Mouse (Mus musculus) forebrain, embryonic 13.5 days (tissue): ENCODE measurements around the gene Obp2b. TPM values are rescaled to one million over a fixed set of nuclear protein-coding genes. Genes with fewer than 3 reads are reported as not detected.

Source experiments
- ATAC-seq: fragments of 200-750 bp; cut with Nextera tagmentation; 2 replicates; pipeline ENCODE4 v1.8.0; 2017
- H3K27ac ChIP-seq: fragments of 300-500 bp; sonication (generic); 2 replicates; pipeline ENCODE4 v1.5.1; 2015; ENCODE audit warnings: inconsistent platforms, mild to moderate bottlenecking, moderate library complexity
- H3K27me3 ChIP-seq: fragments of 300-500 bp; sonication (generic); 2 replicates; pipeline ENCODE4 v1.6.1; 2015; ENCODE audit warnings: mild to moderate bottlenecking, inconsistent platforms
- H3K36me3 ChIP-seq: fragments of 300-500 bp; sonication (generic); 2 replicates; pipeline ENCODE4 v1.6.1; 2015; ENCODE audit warnings: mild to moderate bottlenecking, inconsistent platforms; ENCODE audit not compliant: poor library complexity, severe bottlenecking
- H3K4me1 ChIP-seq: fragments of 300-500 bp; sonication (generic); 2 replicates; pipeline ENCODE4 v1.6.1; 2015; ENCODE audit warnings: inconsistent platforms
- H3K4me2 ChIP-seq: fragments of 300-500 bp; sonication (generic); 2 replicates; pipeline ENCODE4 v1.6.1; 2015; ENCODE audit warnings: inconsistent platforms, mild to moderate bottlenecking, moderate library complexity
- H3K4me3 ChIP-seq: fragments of 300-500 bp; sonication (generic); 2 replicates; pipeline ENCODE4 v1.5.1; 2015; ENCODE audit warnings: mild to moderate bottlenecking, inconsistent platforms
- H3K9ac ChIP-seq: fragments of 300-500 bp; sonication (generic); 2 replicates; pipeline ENCODE4 v1.6.1; 2015; ENCODE audit warnings: mild to moderate bottlenecking, inconsistent platforms
- H3K9me3 ChIP-seq: fragments of 300-500 bp; sonication (generic); replicated peaks from 2 replicates; pipeline ENCODE4 v1.6.1; 2016; ENCODE audit warnings: inconsistent platforms
- WGBS: fragments of 180-500 bp; shearing (Covaris S2); methylation state at CpG from one replicate; pipeline ENCODE4 v1.1.7; 2015; 5-methylcytosine and 5-hydroxymethylcytosine counted together
- polyA plus RNA-seq: library from polyadenylated mRNA; unstranded; fragments of >200 nt; fragmentation: Nextera tagmentation; extraction: Ambion mirVana; gene quantifications from 2 replicates; pipeline ENCODE4 v1.2.1, GENCODE M21; 2015

The Obp2b gene
- polyA plus RNA-seq, 1 experiment from 2014 or later, result not detected

GRCm38 (mm10) chr2:25785573-25786322, 48.9 kb downstream of the Obp2b start:
- WGBS, result 82% methylated on average over 5 of the region's 5 CpGs
- H3K4me2 ChIP-seq, result no peak overlapping the region
- no peak overlapping the region for H3K9ac ChIP-seq

GRCm38 (mm10) chr2:25789092-25789491, 52.3 kb downstream of the Obp2b start:
- Histone ChIP-seq H3K9ac (no peak overlapping the region), H3K36me3 (no peaks in the 10 kb centered on the region), H3K4me1 (no peaks in the 10 kb centered on the region), H3K27me3 (no peaks in the 10 kb centered on the region), H3K27ac (no peak overlapping the region), H3K9me3 (no peaks in the 10 kb centered on the region), H3K4me2 (no peak overlapping the region), H3K4me3 (no peak overlapping the region)
- ATAC-seq, result no peak
- WGBS, result 94% methylated on average over 3 of the region's 3 CpGs

More at GRCm38 (mm10) chr2:25785573-25786322, 48.9 kb downstream of the Obp2b start:
- no peak overlapping the region for H3K27ac ChIP-seq
- H3K4me1 ChIP-seq, result no peaks in the 10 kb centered on the region
- H3K36me3 ChIP-seq, result no peaks in the 10 kb centered on the region
- no peak overlapping the region for H3K4me3 ChIP-seq
- no peak for ATAC-seq
- H3K9me3 ChIP-seq, result no peaks in the 10 kb centered on the region
- H3K27me3 ChIP-seq, result no peaks in the 10 kb centered on the region

Other genes starting within 250 kb of the Obp2b start
- not detected in 2 replicates for gene Lcn12, start 243.1 kb upstream of the Obp2b start, polyA plus RNA-seq
- gene Fbxw5, start 236.3 kb upstream of the Obp2b start, polyA plus RNA-seq, result 97.9 and 103 TPM in 2 replicates
- 4.2 and 5.2 TPM in 2 replicates for gene C8g, start 235.3 kb upstream of the Obp2b start, polyA plus RNA-seq
- 30.9 and 33.3 TPM in 2 replicates for gene Traf2, start 190.1 kb upstream of the Obp2b start, polyA plus RNA-seq
- 383 and 401 TPM in 2 replicates for gene Edf1, start 179.2 kb upstream of the Obp2b start, polyA plus RNA-seq
- gene Mamdc4, start 162.2 kb upstream of the Obp2b start, polyA plus RNA-seq, result 3.1 and 4.2 TPM in 2 replicates
- 179 and 189 TPM in 2 replicates for gene Phpt1, start 161.8 kb upstream of the Obp2b start, polyA plus RNA-seq
- 2.2 and 3.4 TPM in 2 replicates for gene Ajm1, start 155.3 kb upstream of the Obp2b start, polyA plus RNA-seq
- gene Rabl6, start 128.5 kb upstream of the Obp2b start, polyA plus RNA-seq, result 71.7 and 72.5 TPM in 2 replicates
- gene Ccdc183, start 119.3 kb upstream of the Obp2b start, polyA plus RNA-seq, result 0.11 and 0.32 TPM in 2 replicates
- 14.3 and 16.2 TPM in 2 replicates for gene Tmem141, start 115.0 kb upstream of the Obp2b start, polyA plus RNA-seq
- 0.92 and 1.2 TPM in 2 replicates for gene Fcna, start 109.0 kb upstream of the Obp2b start, polyA plus RNA-seq
- not detected in 2 replicates for gene Lcn8, start 83.9 kb upstream of the Obp2b start, polyA plus RNA-seq
- gene Lcn5, start 79.1 kb upstream of the Obp2b start, polyA plus RNA-seq, result not detected in 2 replicates
- not detected in 2 replicates for gene Lcn6, start 60.2 kb upstream of the Obp2b start, polyA plus RNA-seq
- not detected in 2 replicates for gene Lcn10, start 54.3 kb upstream of the Obp2b start, polyA plus RNA-seq
- not detected in 2 replicates for gene Obp2a, start 37.0 kb upstream of the Obp2b start, polyA plus RNA-seq
- 83.3 and 86.8 TPM in 2 replicates for gene Bmyc, start 30.3 kb upstream of the Obp2b start, polyA plus RNA-seq
- not detected in 2 replicates for gene Lcn3, start 28.6 kb downstream of the Obp2b start, polyA plus RNA-seq
- not detected in 2 replicates for gene Lcn11, start 40.0 kb downstream of the Obp2b start, polyA plus RNA-seq
- gene Gm13539, start 45.2 kb downstream of the Obp2b start, polyA plus RNA-seq, result not detected in 2 replicates
- gene Glt6d1, start 78.8 kb downstream of the Obp2b start, polyA plus RNA-seq, result not detected in 2 replicates
- not detected in 2 replicates for gene Lcn9, start 86.1 kb downstream of the Obp2b start, polyA plus RNA-seq
- gene Sohlh1, start 110.2 kb downstream of the Obp2b start, polyA plus RNA-seq, result not detected in 2 replicates
- 3.2 and 4.5 TPM in 2 replicates for gene Kcnt1, start 126.7 kb downstream of the Obp2b start, polyA plus RNA-seq
- gene Camsap1, start 246.3 kb downstream of the Obp2b start, polyA plus RNA-seq, result 30.7 and 35.1 TPM in 2 replicates